Mouse (Mus musculus): ENCODE data around the gene Csnka2ip. TPM values are rescaled to one million over a fixed set of nuclear protein-coding genes. Genes with fewer than 3 reads are reported as not detected.
A peak's percentile ranks its signal among the peaks of the same experiment; 100 is the strongest.

The Csnka2ip gene
- polyA plus RNA-seq (2015; fragmentation: Nextera tagmentation; extraction: Ambion mirVana): not detected in 2 replicates

DNA sequence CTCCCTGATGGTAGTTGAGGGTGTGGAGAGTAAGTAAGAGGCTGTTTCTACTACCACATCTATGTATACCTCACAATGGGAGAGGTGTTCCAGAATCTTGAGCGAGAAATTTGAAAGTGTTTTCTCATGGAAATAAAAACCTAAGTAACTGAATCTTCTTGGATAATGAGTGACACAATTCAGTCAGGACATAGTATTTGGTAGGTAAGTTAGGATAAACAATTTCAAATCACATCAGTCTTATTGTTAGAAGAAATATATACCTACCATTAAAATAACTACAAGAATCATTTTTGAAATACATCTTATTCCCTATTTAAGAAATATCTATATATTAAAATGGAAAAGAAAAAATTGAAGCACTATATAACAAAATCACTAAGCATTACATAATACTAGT is at the start of gene Csnka2ip:
Gene Csnka2ip (minus strand): TSS at position 101 of the 400 bp plus-strand sequence.
- WGBS: 91% methylated on average over 1 of the region's 1 CpGs
- no peaks in the 10 kb centered on the region for H3K27me3 ChIP-seq
- H3K36me3 ChIP-seq: no peaks in the 10 kb centered on the region
- no peaks in the 10 kb centered on the region for H3K4me1 ChIP-seq (replicated peaks)
- H3K9me3 ChIP-seq: no peaks in the 10 kb centered on the region
- H3K4me2 ChIP-seq (replicated peaks): no peak within 1 kb of the TSS
- no peak within 1 kb of the TSS for H3K9ac ChIP-seq (replicated peaks)
- no peak within 1 kb of the TSS for H3K4me3 ChIP-seq (replicated peaks)
- H3K27ac ChIP-seq: no peak within 1 kb of the TSS
- no peak for ATAC-seq

DNA sequence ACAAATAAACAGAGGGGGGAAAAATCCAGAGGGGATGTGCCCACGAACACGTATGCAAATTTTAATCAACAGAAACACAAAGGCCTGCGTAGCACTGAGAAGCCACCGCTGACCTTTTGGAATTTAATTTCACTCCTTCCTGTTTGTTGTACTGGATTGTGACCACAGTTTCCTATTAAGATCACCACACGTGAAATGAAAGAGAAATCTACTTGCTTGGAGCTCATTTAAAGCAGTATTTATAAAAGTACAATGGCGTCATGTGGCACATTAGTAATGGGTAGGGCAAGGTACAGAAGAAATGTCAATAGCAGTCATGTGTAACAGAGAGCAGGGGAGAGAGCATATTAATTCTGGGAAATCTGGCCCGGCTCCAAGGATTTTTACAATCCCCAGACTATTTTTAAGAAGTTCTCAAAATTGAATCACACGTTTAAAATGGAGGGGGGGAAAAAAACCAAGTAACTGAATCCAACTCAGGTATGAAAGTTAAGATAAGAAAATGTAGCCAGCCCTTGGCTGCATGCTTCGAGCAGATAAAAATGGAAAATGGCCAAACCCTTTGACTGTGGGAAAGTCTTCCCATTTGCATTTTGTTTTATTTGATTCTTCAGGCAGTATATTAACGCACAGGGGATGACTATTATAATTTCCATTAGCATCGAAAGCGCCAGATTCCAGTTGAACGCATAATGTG is 47.5 kb upstream of the Csnka2ip start:
- Histone ChIP-seq H3K9ac (replicated peaks) (no peak overlapping the region), H3K4me3 (replicated peaks) (no peak overlapping the region), H3K4me1 (replicated peaks) (peaks cover 7% of the 10 kb centered on the region), H3K4me2 (replicated peaks) (peak overlapping the region; percentile 12; the same call in 1 of the 2 replicates), H3K27ac (peak overlapping the region; percentile 30; the same call in 1 of the 2 replicates), H3K27me3 (no peaks in the 10 kb centered on the region), H3K9me3 (no peaks in the 10 kb centered on the region), H3K36me3 (no peaks in the 10 kb centered on the region)
- ATAC-seq: peak; percentile 84
- WGBS: 33% methylated on average over 13 of the region's 13 CpGs

DNA sequence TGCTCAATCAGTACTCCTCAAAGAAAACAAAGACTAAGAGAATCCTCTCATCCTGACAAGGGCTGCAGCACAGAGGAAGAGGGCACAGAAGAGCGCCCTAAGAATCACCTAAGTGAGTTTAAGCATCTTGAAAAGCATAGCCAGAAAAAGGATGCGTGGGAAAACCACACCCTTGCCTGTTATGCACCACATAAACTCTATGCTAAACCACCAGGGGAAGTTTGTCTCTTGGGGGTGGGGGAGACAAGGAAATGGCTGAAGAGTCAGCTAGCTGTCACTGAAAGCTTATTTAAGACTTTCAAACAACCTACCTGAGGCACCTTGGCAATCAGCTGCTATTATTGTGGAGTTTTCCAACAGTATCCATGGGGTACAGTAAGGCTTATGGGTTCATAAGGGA is 45.6 kb upstream of the Csnka2ip start:
- Histone ChIP-seq H3K4me2 (replicated peaks) (no peak overlapping the region), H3K4me1 (replicated peaks) (peaks cover 7% of the 10 kb centered on the region), H3K27ac (no peak overlapping the region), H3K9ac (replicated peaks) (no peak overlapping the region), H3K27me3 (no peaks in the 10 kb centered on the region), H3K4me3 (replicated peaks) (no peak overlapping the region), H3K9me3 (no peaks in the 10 kb centered on the region), H3K36me3 (no peaks in the 10 kb centered on the region)
- no peak for ATAC-seq
- 88% methylated on average over 2 of the region's 2 CpGs for WGBS

DNA sequence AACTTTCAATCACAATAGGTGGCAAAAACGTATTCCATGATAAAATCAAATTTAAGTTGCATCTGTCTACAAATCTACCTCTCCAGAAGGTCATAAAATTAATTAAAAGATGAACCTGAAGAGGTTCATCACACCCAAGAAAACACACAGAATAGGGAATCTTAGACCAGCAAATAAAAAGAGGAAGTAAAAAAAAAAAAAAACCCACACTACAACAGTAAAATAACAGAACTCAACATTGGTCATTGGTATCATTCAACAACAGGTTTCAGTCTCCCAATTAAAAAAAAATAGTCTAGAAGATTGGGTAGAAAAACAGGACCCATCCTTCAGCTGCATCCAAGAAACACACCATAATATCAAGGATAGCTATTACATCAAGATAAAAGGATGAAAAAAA is 32.9 kb upstream of the Csnka2ip start:
- H3K27me3 ChIP-seq: no peaks in the 10 kb centered on the region
- no peaks in the 10 kb centered on the region for H3K9me3 ChIP-seq
- H3K27ac ChIP-seq: no peak overlapping the region
- H3K36me3 ChIP-seq: 0 out of 2 replicates have a peak, but pooled peaks cover 3% of the 10 kb centered on the region
- ATAC-seq: no peak
- H3K4me1 ChIP-seq (replicated peaks): no peaks in the 10 kb centered on the region
- H3K9ac ChIP-seq (replicated peaks): no peak overlapping the region
- no peak overlapping the region for H3K4me2 ChIP-seq (replicated peaks)
- 85% methylated on average over 1 of the region's 1 CpGs for WGBS
- no peak overlapping the region for H3K4me3 ChIP-seq (replicated peaks)

DNA sequence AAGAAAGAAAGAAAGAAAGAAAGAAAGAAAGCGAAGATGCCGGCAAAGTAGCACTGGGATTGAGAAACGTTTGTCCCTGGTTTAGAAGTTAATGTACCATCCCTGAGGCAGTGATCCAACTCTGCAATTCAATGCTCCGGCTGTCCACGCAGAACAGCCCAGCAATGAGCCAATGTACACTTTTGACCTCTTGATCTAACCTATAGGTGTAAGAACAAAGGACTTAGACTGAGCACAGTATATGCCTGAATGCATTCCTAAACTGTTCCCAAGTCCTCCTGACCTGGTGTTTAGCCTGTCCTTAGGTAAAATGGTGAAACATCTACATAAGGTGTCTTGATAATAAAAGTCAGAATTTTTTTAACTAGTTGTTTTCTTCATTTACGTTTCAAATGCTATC is 17.9 kb upstream of the Csnka2ip start:
- Histone ChIP-seq H3K9ac (replicated peaks) (no peak overlapping the region), H3K27me3 (no peaks in the 10 kb centered on the region), H3K4me1 (replicated peaks) (no peaks in the 10 kb centered on the region), H3K4me3 (replicated peaks) (no peak overlapping the region), H3K36me3 (no peaks in the 10 kb centered on the region), H3K9me3 (no peaks in the 10 kb centered on the region), H3K27ac (no peak overlapping the region), H3K4me2 (replicated peaks) (no peak overlapping the region)
- WGBS: 80% methylated on average over 6 of the region's 6 CpGs
- no peak for ATAC-seq

DNA sequence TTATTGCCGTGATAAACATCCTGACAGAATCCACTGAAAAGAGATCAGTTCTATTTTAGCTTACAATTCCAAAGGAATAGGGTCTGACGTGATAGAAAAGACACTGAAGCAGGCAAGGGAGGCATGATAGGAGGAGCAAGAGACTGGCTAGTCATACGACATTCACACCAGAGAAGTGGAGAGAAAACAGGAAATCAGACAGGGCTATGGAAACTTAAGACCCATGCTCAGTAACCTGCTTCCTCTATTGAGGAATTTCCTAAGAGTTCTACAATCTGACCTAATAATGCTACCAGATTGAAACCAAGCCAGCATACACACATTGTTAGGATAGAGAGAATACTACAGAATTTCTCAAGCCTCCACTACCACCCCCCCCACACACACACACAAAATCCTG is 12.4 kb upstream of the Csnka2ip start:
- WGBS: 83% methylated on average over 3 of the region's 3 CpGs
- Histone ChIP-seq H3K9me3 (no peaks in the 10 kb centered on the region), H3K4me1 (replicated peaks) (no peaks in the 10 kb centered on the region), H3K4me3 (replicated peaks) (no peak overlapping the region), H3K36me3 (no peaks in the 10 kb centered on the region), H3K27me3 (no peaks in the 10 kb centered on the region), H3K4me2 (replicated peaks) (no peak overlapping the region), H3K27ac (no peak overlapping the region), H3K9ac (replicated peaks) (no peak overlapping the region)
- ATAC-seq: no peak

DNA sequence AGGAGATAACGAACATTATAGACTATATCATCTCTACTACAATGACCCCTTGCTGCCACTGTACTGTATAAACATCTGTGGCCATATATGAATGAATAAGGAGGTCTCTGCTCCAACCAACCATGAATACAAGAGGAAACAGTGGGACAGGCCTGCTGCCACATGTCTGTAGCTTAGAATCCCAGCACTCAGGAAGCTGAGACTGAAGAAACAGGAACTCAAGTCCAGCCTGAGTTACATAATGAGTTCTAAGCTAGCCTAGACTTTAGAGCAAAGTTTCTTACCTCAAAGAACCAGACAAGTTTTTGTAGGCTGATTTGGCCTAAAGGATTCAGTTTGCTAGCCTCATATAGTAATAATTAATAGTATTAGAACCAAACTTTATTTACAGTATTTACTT is 5.6 kb upstream of the Csnka2ip start:
- no peak for ATAC-seq
- H3K36me3 ChIP-seq: no peaks in the 10 kb centered on the region
- H3K4me3 ChIP-seq (replicated peaks): no peak overlapping the region
- H3K4me2 ChIP-seq (replicated peaks): no peak overlapping the region
- H3K27me3 ChIP-seq: no peaks in the 10 kb centered on the region
- WGBS: 82% methylated on average over 1 of the region's 1 CpGs
- no peak overlapping the region for H3K27ac ChIP-seq
- H3K4me1 ChIP-seq (replicated peaks): no peaks in the 10 kb centered on the region
- no peaks in the 10 kb centered on the region for H3K9me3 ChIP-seq
- no peak overlapping the region for H3K9ac ChIP-seq (replicated peaks)

DNA sequence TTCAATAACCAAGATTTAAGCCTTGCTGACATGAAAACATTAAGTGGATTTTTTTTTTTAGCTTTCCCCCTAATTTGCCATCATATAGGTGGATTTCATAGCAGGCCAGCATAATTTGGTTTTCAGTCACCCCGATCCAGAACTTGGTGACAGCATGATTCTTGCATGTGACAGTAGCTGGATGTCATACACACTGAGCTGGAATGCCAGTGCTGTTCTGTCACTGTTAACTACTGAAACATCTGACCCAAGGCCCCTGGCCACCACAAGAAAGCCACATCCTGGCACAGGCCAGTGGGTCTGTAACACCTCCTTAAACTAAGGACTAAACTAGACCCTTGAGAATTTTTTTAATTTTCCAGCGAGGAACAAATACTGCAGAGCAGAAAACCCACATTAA is 15.4 kb downstream of the Csnka2ip start:
- H3K9ac ChIP-seq (replicated peaks): no peak overlapping the region
- H3K27ac ChIP-seq: no peak overlapping the region
- H3K27me3 ChIP-seq: no peaks in the 10 kb centered on the region
- H3K36me3 ChIP-seq: no peaks in the 10 kb centered on the region
- H3K4me3 ChIP-seq (replicated peaks): no peak overlapping the region
- H3K4me1 ChIP-seq (replicated peaks): no peaks in the 10 kb centered on the region
- no peak for ATAC-seq
- H3K4me2 ChIP-seq (replicated peaks): no peak overlapping the region
- no peaks in the 10 kb centered on the region for H3K9me3 ChIP-seq
- WGBS: 84% methylated on average over 2 of the region's 2 CpGs

DNA sequence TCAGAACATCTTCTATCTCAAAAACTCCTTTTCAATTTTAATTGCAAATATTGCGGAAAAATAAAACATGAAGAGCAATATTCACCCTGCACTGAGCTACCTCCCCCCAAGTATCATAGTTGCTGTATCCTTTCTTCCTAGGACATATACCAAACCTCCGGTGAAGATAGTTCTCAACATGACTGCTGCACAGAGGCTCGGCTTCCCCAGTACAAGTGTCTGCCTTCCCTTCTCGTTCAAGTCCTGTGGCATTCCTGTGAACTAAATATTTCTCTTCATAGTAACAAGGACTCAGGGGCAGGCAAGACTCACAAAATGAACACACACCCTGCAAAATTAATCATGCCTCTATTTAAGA is 16.0 kb downstream of the Csnka2ip start:
- Histone ChIP-seq H3K36me3 (no peaks in the 10 kb centered on the region), H3K4me3 (replicated peaks) (no peak overlapping the region), H3K27ac (no peak overlapping the region), H3K9me3 (no peaks in the 10 kb centered on the region), H3K27me3 (no peaks in the 10 kb centered on the region), H3K4me1 (replicated peaks) (no peaks in the 10 kb centered on the region), H3K9ac (replicated peaks) (no peak overlapping the region), H3K4me2 (replicated peaks) (no peak overlapping the region)
- ATAC-seq: no peak
- WGBS: 92% methylated on average over 4 of the region's 4 CpGs

DNA sequence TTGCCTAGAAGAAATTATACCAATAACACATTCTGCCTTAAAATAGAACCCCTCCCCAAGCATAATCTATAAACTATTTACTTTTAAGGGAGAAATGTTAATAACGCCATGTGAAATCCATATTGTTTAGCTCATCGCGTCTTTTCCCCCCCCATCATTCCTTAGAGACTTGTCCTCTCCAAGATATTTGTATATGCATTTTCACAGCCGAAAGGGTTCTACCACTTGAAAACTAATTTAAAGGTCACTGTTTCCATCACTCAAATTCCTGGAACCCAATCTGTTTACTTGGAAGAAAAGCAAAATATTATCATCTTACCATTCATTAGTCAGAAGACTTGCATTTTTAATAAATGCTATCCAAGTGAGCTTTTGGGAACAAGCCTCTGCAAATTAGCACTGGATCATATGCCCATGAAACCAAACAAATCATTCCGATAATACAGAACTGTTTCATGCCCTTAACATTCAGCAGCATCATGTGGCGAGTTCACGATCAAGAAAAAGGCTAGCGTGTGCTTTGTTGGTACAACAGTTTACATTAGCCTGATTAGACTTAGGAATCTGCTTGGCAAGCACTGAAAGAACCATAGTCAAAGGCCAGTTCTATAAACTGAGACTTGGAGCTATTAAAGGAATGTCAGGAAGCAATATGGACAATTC is 16.5 kb downstream of the Csnka2ip start:
- Histone ChIP-seq H3K4me1 (replicated peaks) (no peaks in the 10 kb centered on the region), H3K9me3 (no peaks in the 10 kb centered on the region), H3K9ac (replicated peaks) (no peak overlapping the region), H3K4me3 (replicated peaks) (no peak overlapping the region), H3K36me3 (no peaks in the 10 kb centered on the region), H3K27ac (no peak overlapping the region), H3K27me3 (no peaks in the 10 kb centered on the region), H3K4me2 (replicated peaks) (no peak overlapping the region)
- WGBS: 93% methylated on average over 8 of the region's 8 CpGs
- ATAC-seq: no peak

DNA sequence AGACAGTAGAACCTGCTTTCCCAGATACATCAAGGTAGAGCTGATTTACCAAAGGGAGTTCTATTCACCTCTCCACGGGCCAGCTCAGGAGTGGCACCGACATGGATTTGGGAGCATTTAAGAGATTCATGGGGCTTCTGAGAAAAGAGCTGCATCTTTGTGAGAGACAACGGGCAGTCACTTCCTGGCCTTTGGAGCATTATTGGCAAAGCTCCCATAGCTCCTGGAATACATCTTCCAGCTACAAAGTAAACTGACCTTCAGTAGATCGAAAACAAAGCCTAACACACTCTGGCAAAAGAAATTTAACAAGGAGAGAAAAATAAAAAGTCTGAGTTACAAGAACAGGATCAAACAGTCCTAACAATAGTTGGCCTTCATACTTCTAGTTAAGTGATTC is 17.6 kb downstream of the Csnka2ip start:
- Histone ChIP-seq H3K27ac (no peak overlapping the region), H3K4me2 (replicated peaks) (no peak overlapping the region), H3K9me3 (no peaks in the 10 kb centered on the region), H3K4me1 (replicated peaks) (no peaks in the 10 kb centered on the region), H3K36me3 (no peaks in the 10 kb centered on the region), H3K27me3 (no peaks in the 10 kb centered on the region), H3K9ac (replicated peaks) (no peak overlapping the region), H3K4me3 (replicated peaks) (no peak overlapping the region)
- no peak for ATAC-seq
- WGBS: 92% methylated on average over 4 of the region's 4 CpGs

DNA sequence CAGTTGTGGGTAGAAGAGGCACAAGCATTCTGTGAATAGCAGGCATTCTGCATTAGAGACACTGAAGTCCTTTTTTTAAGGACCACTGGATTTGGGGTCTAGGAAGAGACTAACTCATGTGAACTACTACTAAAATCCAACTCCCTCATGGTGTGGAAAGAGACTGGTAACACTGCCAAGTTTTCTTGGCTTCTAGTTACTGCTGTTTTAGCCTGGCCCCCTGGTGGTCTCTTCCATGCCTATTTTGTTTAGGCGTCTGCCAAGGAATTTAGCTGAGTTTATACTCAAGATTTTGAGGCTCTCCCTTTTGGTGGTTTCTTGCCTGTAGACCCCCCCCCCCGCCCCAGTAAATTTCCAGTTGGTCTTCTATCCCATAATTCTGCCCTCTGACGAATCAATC is 18.8 kb downstream of the Csnka2ip start:
- H3K9me3 ChIP-seq: no peaks in the 10 kb centered on the region
- H3K27me3 ChIP-seq: no peaks in the 10 kb centered on the region
- H3K27ac ChIP-seq: no peak overlapping the region
- no peak overlapping the region for H3K4me2 ChIP-seq (replicated peaks)
- no peak overlapping the region for H3K9ac ChIP-seq (replicated peaks)
- no peak for ATAC-seq
- 52% methylated on average over 3 of the region's 3 CpGs for WGBS
- H3K4me3 ChIP-seq (replicated peaks): no peak overlapping the region
- no peaks in the 10 kb centered on the region for H3K4me1 ChIP-seq (replicated peaks)
- no peaks in the 10 kb centered on the region for H3K36me3 ChIP-seq

DNA sequence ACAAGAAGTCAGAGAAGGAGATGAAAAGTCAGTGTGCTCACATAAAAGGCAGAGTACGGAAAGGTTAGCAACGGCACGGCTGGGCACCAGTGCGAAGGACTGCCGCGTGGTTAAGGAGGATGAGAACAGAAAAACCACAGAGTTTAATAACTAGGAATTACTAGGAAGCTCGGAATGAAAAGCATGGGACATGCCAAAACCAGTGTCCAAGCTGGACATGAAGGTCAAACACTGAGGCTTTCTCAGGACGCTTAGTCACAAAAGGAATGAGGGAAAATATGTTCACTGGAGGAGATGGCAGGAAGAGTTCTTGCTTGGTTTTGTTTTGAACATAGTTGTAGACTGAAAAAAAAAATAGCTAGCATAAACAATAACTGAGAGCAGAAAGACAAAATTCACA is 32.7 kb downstream of the Csnka2ip start:
- Histone ChIP-seq H3K9ac (replicated peaks) (no peak overlapping the region), H3K4me2 (replicated peaks) (no peak overlapping the region), H3K4me1 (replicated peaks) (no peaks in the 10 kb centered on the region), H3K36me3 (no peaks in the 10 kb centered on the region), H3K9me3 (no peaks in the 10 kb centered on the region), H3K4me3 (replicated peaks) (no peak overlapping the region), H3K27me3 (no peaks in the 10 kb centered on the region), H3K27ac (no peak overlapping the region)
- no peak for ATAC-seq
- WGBS: 90% methylated on average over 8 of the region's 8 CpGs
